Mouse (Mus musculus): ENCODE data around the gene Inip. TPM values are rescaled to one million over a fixed set of nuclear protein-coding genes. Genes with fewer than 3 reads are reported as not detected.

Gene Inip
- total and polyA plus RNA-seq, 3 experiments: 24.3 to 67.1 (median 38.5) TPM

Other genes with a start within 250 kb of the Inip start
- 6.8 and 7.0 TPM in 2 replicates for gene Hsdl2, start 220.0 kb downstream of the Inip start, total RNA-seq (2012; rRNA removed)
- gene Hsdl2, start 220.0 kb downstream of the Inip start, total RNA-seq (2014; rRNA removed): 9.7 and 11.1 TPM in 2 replicates
- 9.3 and 10.4 TPM in 2 replicates for gene Hsdl2, start 220.0 kb downstream of the Inip start, polyA plus RNA-seq (2012; ENCODE audit: insufficient read length, low read depth)
- 2.4 and 3.4 TPM in 2 replicates for gene E130308A19Rik, start 175.4 kb downstream of the Inip start, total RNA-seq (2012; rRNA removed)
- gene E130308A19Rik, start 175.4 kb downstream of the Inip start, total RNA-seq (2014; rRNA removed): 2.3 and 2.4 TPM in 2 replicates
- 2.3 and 3.1 TPM in 2 replicates for gene E130308A19Rik, start 175.4 kb downstream of the Inip start, polyA plus RNA-seq (2012; ENCODE audit: insufficient read length, low read depth)
- 8.1 and 8.4 TPM in 2 replicates for gene Snx30, start 4.3 kb upstream of the Inip start, total RNA-seq (2012; rRNA removed)
- 7.9 and 9.7 TPM in 2 replicates for gene Snx30, start 4.3 kb upstream of the Inip start, total RNA-seq (2014; rRNA removed)
- gene Snx30, start 4.3 kb upstream of the Inip start, polyA plus RNA-seq (2012; ENCODE audit: insufficient read length, low read depth): 15.9 and 16.9 TPM in 2 replicates
- gene Slc46a2, start 113.5 kb upstream of the Inip start, total RNA-seq (2012; rRNA removed): not detected in 2 replicates
- not detected in 2 replicates for gene Slc46a2, start 113.5 kb upstream of the Inip start, total RNA-seq (2014; rRNA removed)
- not detected in 2 replicates for gene Slc46a2, start 113.5 kb upstream of the Inip start, polyA plus RNA-seq (2012; ENCODE audit: insufficient read length, low read depth)
- not detected in 2 replicates for gene Mup4, start 159.1 kb upstream of the Inip start, total RNA-seq (2012; rRNA removed)
- not detected in 2 replicates for gene Mup4, start 159.1 kb upstream of the Inip start, total RNA-seq (2014; rRNA removed)
- not detected in 2 replicates for gene Mup4, start 159.1 kb upstream of the Inip start, polyA plus RNA-seq (2012; ENCODE audit: insufficient read length, low read depth)
- not detected in 2 replicates for gene Mup6, start 162.7 kb upstream of the Inip start, total RNA-seq (2012; rRNA removed)
- not detected in 2 replicates for gene Mup6, start 162.7 kb upstream of the Inip start, total RNA-seq (2014; rRNA removed)
- gene Mup6, start 162.7 kb upstream of the Inip start, polyA plus RNA-seq (2012; ENCODE audit: insufficient read length, low read depth): not detected in 2 replicates